Mouse (Mus musculus) spleen, adult 2 months (tissue): Measurements from ENCODE around the gene Srpk2.
"Not testable (repeated sequence)": the region's sequence is repeated elsewhere in the genome, so short reads cannot be mapped to it uniquely, and the experiment has no call there.

Source experiments
- CTCF ChIP-seq: fragments of 200-500 bp; IDR thresholded peaks from 2 replicates; pipeline ENCODE4 v1.5.1; 2011; ENCODE audit warnings: mild to moderate bottlenecking, inconsistent platforms; ENCODE audit not compliant: insufficient read depth, insufficient read length, insufficient replicate concordance; ENCODE audit errors: extremely low read depth
- POLR2A ChIP-seq: fragments of 200-500 bp; IDR thresholded peaks from 2 replicates; pipeline ENCODE4 v1.6.1; 2011; ENCODE audit warnings: low read depth, low read length, inconsistent platforms

DNA sequence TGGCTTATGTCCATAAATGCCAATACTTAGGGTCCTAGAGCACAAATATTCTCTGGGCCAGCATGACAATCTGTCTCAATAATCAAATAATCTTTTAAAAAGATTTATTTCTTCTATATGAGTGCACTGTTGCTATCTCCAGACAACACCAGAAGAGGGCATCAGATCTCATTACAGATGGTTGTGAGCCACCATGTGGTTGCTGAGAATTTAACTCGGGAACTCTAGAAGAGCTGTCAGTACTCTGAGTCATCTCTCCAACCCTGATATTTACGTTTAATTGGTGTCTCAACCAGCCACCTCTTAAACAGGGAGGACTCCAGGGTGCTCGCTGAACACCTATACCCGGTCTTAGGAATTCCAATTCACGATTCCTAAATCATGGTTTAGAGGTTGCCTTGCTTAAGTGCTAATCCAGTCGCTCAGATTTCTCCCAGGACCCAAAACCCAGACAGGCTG is 27.3 kb upstream of the Srpk2 start:
- TF ChIP-seq CTCF, POLR2A: not testable (repeated sequence)
